Mouse (Mus musculus) heart, embryonic 13.5 days (tissue): ENCODE measurements at regions not wholly inside any gene's neighbourhood (a gene's known extent, or its start where the extent isn't known, plus 50 kb on each side); places are given as distances from the start of the nearest gene placed in this dataset.

ENCODE experiments used
- ATAC-seq: fragments of 200-750 bp; cut with Nextera tagmentation; 2 replicates; pipeline ENCODE4 v1.8.0; 2017; ENCODE audit warnings: moderate TSS enrichment; ENCODE audit not compliant: insufficient number of reproducible peaks, low FRiP score, low TSS enrichment; ENCODE audit errors: extremely low read depth
- H3K27ac ChIP-seq: fragments of 300-500 bp; sonication (generic); replicated peaks from 2 replicates; pipeline ENCODE4 v1.5.1; 2015; ENCODE audit warnings: moderate library complexity, mild to moderate bottlenecking, inconsistent platforms
- H3K27me3 ChIP-seq: fragments of 300-500 bp; sonication (generic); replicated peaks from 2 replicates; pipeline ENCODE4 v1.6.1; 2015; ENCODE audit warnings: mild to moderate bottlenecking, inconsistent platforms
- H3K36me3 ChIP-seq: fragments of 300-500 bp; sonication (generic); 2 replicates; pipeline ENCODE4 v1.6.1; 2015; ENCODE audit warnings: mild to moderate bottlenecking, inconsistent platforms
- H3K4me1 ChIP-seq: fragments of 300-500 bp; sonication (generic); 2 replicates; pipeline ENCODE4 v1.6.1; 2015; ENCODE audit warnings: inconsistent platforms
- H3K4me2 ChIP-seq: fragments of 300-500 bp; sonication (generic); 2 replicates; pipeline ENCODE4 v1.6.1; 2015; ENCODE audit warnings: inconsistent platforms, mild to moderate bottlenecking, moderate library complexity
- H3K4me3 ChIP-seq: fragments of 300-500 bp; sonication (generic); 2 replicates; pipeline ENCODE4 v1.5.1; 2015; ENCODE audit warnings: moderate library complexity, mild to moderate bottlenecking, inconsistent platforms
- H3K9ac ChIP-seq: fragments of 300-500 bp; sonication (generic); 2 replicates; pipeline ENCODE4 v1.6.1; 2015; ENCODE audit warnings: inconsistent platforms, mild to moderate bottlenecking, moderate library complexity
- H3K9me3 ChIP-seq: fragments of 300-500 bp; sonication (generic); 2 replicates; pipeline ENCODE4 v1.6.1; 2016; ENCODE audit warnings: inconsistent platforms
- WGBS: fragments of 180-500 bp; shearing (Covaris S2); methylation state at CpG from one replicate; pipeline ENCODE4 v1.1.7; 2015; ENCODE audit warnings: mixed read lengths; 5-methylcytosine and 5-hydroxymethylcytosine counted together

DNA sequence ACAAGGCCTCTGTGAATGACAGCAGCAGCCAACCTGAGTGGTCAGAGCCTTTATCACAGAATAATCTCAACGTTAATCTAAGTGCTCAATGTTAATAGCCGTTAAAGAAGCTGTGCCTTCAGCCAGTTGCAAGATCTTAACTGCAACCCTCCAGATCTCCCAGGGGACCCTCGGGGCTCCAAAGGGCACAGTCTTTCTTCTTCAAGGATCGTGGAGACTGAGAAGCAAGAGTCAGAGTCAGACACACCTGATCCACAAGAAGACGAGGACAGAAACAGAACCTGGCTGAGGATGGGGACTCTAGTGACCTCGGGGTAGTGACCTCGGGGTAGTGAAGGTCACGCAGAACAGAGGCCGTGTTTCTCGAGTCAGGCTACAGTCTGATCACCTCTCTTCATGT is 206.0 kb downstream of the Sptssa start:
- Histone ChIP-seq H3K9ac (no peak overlapping the region), H3K27ac (no peak overlapping the region), H3K4me1 (peaks cover 12% of the 10 kb centered on the region; the same call in 1 of the 2 replicates), H3K27me3 (no peaks in the 10 kb centered on the region), H3K4me2 (no peak overlapping the region), H3K9me3 (no peaks in the 10 kb centered on the region), H3K4me3 (no peak overlapping the region), H3K36me3 (no peaks in the 10 kb centered on the region)
- WGBS: 63% methylated on average over 10 of the region's 10 CpGs
- no peak for ATAC-seq

DNA sequence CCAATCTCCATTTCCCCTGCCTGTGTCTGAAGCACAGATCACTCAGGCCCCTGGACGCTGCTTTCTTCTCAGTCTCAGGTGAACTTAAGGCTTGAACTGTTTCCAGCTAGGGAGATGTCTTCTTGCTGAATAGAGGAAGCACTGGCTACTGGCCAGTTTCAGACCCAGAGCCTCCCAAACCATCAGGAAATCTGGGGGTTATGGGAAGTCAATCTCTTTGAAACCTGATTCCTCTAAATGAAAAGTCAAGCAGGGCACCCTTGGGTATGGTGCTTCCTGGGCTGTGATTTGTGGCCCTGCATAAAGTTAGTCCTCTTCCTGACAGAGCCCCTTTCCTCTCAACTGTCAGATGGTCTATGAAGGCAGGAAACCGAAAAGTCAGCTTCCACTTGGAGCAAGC is 208.2 kb downstream of the Sptssa start:
- 54% methylated on average over 2 of the region's 2 CpGs for WGBS
- Histone ChIP-seq H3K9ac (no peak overlapping the region), H3K27me3 (no peaks in the 10 kb centered on the region), H3K9me3 (no peaks in the 10 kb centered on the region), H3K4me2 (no peak overlapping the region), H3K4me1 (peaks cover 18% of the 10 kb centered on the region), H3K27ac (no peak overlapping the region), H3K36me3 (no peaks in the 10 kb centered on the region), H3K4me3 (no peak overlapping the region)
- no peak for ATAC-seq

GRCm38 (mm10) chr12:54447354-54447753 is 209.0 kb downstream of the Sptssa start:
- H3K4me1 ChIP-seq: peaks cover 14% of the 10 kb centered on the region
- no peaks in the 10 kb centered on the region for H3K27me3 ChIP-seq
- H3K9me3 ChIP-seq: no peaks in the 10 kb centered on the region
- H3K4me2 ChIP-seq: no peak overlapping the region
- H3K27ac ChIP-seq: no peak overlapping the region
- no peak overlapping the region for H3K9ac ChIP-seq
- no peaks in the 10 kb centered on the region for H3K36me3 ChIP-seq
- WGBS: 64% methylated on average over 3 of the region's 3 CpGs
- no peak overlapping the region for H3K4me3 ChIP-seq
- ATAC-seq: no peak

DNA sequence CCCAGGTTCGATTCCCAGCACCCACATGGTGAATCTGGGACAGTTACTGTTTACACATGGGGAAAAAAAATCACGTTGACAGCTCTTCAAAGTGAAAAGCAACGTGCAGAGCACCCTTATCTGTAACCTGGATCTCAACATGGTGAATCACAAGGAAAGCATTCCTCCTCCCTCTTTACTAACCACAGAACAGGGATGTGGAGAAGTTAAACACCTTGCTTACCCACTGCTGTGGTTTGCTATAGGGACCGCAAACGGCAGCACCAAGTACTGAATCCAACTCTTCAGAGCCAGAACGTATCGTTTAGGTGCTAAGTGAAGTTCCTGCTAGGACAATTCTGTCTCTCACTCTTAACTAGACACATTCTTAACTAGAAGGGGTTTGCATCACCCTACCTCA is 210.0 kb downstream of the Sptssa start:
- Histone ChIP-seq H3K4me3 (no peak overlapping the region), H3K9ac (no peak overlapping the region), H3K36me3 (no peaks in the 10 kb centered on the region), H3K4me2 (no peak overlapping the region), H3K27ac (no peak overlapping the region), H3K27me3 (0 out of 2 replicates have a peak, but pooled peaks cover 3% of the 10 kb centered on the region), H3K4me1 (peaks cover 14% of the 10 kb centered on the region), H3K9me3 (no peaks in the 10 kb centered on the region)
- ATAC-seq: no peak
- 77% methylated on average over 7 of the region's 7 CpGs for WGBS

- 78% methylated on average over 4 of the region's 4 CpGs for WGBS
- Histone ChIP-seq H3K4me1 (peaks cover 14% of the 10 kb centered on the region), H3K9me3 (no peaks in the 10 kb centered on the region), H3K4me2 (no peak overlapping the region), H3K27ac (no peak overlapping the region), H3K27me3 (0 out of 2 replicates have a peak, but pooled peaks cover 3% of the 10 kb centered on the region), H3K9ac (no peak overlapping the region), H3K4me3 (no peak overlapping the region), H3K36me3 (no peaks in the 10 kb centered on the region)
- no peak for ATAC-seq
Measured at GRCm38 (mm10) chr12:54444416-54444815, 212.0 kb downstream of the Sptssa start.

DNA sequence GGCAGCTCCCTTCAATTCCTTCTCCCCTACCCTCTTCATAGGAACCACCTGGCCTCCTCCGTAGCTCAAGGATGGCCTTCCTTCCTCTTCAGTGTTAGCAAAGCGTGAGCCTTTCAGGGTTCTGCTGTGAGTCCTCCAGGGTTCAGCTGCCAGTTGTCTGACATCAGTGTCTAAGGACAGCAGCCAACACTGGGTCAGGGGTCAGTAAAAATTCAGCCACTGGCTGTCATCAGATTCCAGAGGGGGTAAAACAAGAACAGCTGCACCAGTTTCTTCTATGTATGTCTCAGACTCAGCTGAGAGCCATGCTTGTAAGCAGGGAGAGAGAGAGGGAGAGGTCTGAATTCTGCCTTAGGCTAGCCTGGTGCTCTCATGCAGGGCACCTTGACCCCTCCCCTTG is 213.1 kb downstream of the Sptssa start:
- Histone ChIP-seq H3K27ac (no peak overlapping the region), H3K9me3 (no peaks in the 10 kb centered on the region), H3K27me3 (0 out of 2 replicates have a peak, but pooled peaks cover 3% of the 10 kb centered on the region), H3K4me3 (no peak overlapping the region), H3K4me2 (no peak overlapping the region), H3K9ac (no peak overlapping the region), H3K36me3 (no peaks in the 10 kb centered on the region), H3K4me1 (peaks cover 11% of the 10 kb centered on the region)
- no peak for ATAC-seq
- 49% methylated on average over 2 of the region's 2 CpGs for WGBS

- H3K4me2 ChIP-seq: no peak overlapping the region
- H3K27ac ChIP-seq: no peak overlapping the region
- no peaks in the 10 kb centered on the region for H3K36me3 ChIP-seq
- WGBS: 57% methylated on average over 11 of the region's 11 CpGs
- H3K9me3 ChIP-seq: no peaks in the 10 kb centered on the region
- H3K9ac ChIP-seq: no peak overlapping the region
- peaks cover 8% of the 10 kb centered on the region for H3K4me1 ChIP-seq
- ATAC-seq: no peak
- no peak overlapping the region for H3K4me3 ChIP-seq
- 0 out of 2 replicates have a peak, but pooled peaks cover 3% of the 10 kb centered on the region for H3K27me3 ChIP-seq
Measured at GRCm38 (mm10) chr12:54442408-54442807, 214.0 kb downstream of the Sptssa start.

DNA sequence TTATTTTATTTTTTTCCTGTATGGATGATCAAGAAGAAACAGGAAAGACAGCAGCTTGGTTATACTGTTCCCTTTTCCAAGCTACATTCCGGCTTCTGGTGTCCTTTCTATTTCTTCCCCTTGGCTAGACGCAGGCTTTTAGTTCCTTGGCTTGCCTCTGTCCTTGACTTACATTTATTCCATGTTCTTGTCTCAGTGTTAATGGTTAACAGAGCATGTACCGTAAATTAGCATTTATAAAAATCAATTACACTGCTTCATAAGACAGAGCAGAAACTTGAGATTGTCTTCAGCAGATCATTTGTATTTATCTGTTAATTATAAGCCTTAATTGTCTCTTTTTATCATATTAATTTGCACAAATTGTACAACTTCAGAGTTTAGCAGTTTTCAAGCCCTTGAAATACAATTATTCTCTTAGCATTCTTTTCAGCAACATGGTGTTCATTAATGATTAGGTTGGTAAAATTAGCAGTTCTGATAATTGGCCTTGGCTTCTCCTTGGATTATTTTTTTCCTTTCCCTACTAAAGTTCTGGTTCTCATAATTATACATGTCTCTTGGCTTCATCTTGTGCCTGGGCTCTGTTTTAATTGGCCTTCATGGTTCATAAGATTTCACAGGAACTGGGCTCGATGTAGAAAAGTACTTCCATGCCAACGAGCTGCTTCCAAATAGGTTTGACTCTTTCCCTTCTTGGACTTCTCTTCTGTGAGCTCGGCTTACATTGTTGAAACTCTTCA is 215.4 kb downstream of the Sptssa start:
- 81% methylated on average over 6 of the region's 6 CpGs for WGBS
- Histone ChIP-seq H3K9ac (no peak overlapping the region), H3K4me1 (peaks cover 8% of the 10 kb centered on the region), H3K4me3 (no peak overlapping the region), H3K27me3 (0 out of 2 replicates have a peak, but pooled peaks cover 3% of the 10 kb centered on the region), H3K4me2 (no peak overlapping the region), H3K9me3 (no peaks in the 10 kb centered on the region), H3K27ac (no peak overlapping the region), H3K36me3 (no peaks in the 10 kb centered on the region)
- ATAC-seq: no peak

DNA sequence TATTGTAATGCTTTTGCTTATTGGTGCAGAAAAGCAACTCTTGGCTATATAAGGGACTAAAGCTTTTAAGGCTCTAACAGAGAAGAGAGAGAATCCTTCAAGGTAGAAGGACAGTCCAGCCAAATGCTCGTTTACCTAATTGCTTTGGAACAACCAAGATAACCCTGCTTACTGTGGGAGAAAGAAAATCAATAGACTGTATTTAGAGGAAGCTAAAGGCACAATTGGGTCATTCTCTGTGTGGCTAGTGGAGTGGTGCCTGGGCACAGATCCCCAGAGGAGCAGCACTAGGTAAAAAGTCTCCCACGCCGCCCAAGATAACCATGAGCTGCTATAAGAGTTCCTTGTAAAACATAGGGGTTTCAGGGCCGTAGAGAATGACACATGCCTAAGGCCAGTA is 217.6 kb downstream of the Sptssa start:
- Histone ChIP-seq H3K27me3 (0 out of 2 replicates have a peak, but pooled peaks cover 3% of the 10 kb centered on the region), H3K9ac (no peak overlapping the region), H3K36me3 (no peaks in the 10 kb centered on the region), H3K4me1 (peaks cover 8% of the 10 kb centered on the region), H3K4me3 (no peak overlapping the region), H3K27ac (no peak overlapping the region), H3K4me2 (no peak overlapping the region), H3K9me3 (no peaks in the 10 kb centered on the region)
- 72% methylated on average over 4 of the region's 4 CpGs for WGBS
- ATAC-seq: no peak

- no peaks in the 10 kb centered on the region for H3K4me1 ChIP-seq
- no peak overlapping the region for H3K9ac ChIP-seq
- no peak overlapping the region for H3K27ac ChIP-seq
- no peak for ATAC-seq
- no peak overlapping the region for H3K4me2 ChIP-seq
- H3K9me3 ChIP-seq: no peaks in the 10 kb centered on the region
- no peaks in the 10 kb centered on the region for H3K27me3 ChIP-seq
- 74% methylated on average over 6 of the region's 6 CpGs for WGBS
- H3K4me3 ChIP-seq: no peak overlapping the region
- no peaks in the 10 kb centered on the region for H3K36me3 ChIP-seq
Measured at GRCm38 (mm10) chr12:54425236-54425635, 221.6 kb upstream of the Egln3 start.

DNA sequence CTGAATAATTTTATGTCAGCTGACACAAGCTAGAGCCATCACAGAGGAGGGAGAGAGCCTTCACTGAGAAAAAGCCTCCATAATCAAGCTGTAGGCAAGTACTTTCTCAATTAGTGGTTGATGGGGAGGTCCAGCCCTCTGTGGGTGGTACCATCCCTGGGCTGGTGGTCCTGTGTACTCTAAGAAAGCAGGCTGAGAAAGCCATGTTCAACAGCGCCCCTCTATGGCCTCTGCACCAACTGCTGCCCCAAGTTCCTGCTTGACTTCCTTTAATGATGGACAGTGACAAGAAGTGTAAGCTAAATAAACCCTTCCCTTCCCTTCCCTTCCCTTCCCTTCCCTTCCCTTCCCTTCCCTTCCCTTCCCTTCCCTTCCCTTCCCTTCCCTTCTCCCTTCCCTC is 211.2 kb upstream of the Egln3 start:
- Histone ChIP-seq H3K27ac (no peak overlapping the region), H3K4me3 (no peak overlapping the region), H3K4me1 (no peaks in the 10 kb centered on the region), H3K9ac (no peak overlapping the region), H3K36me3 (no peaks in the 10 kb centered on the region), H3K9me3 (no peaks in the 10 kb centered on the region), H3K27me3 (0 out of 2 replicates have a peak, but pooled peaks cover 5% of the 10 kb centered on the region), H3K4me2 (no peak overlapping the region)
- ATAC-seq: no peak
- 41% methylated on average over 1 of the region's 1 CpGs for WGBS

GRCm38 (mm10) chr12:54414201-54414600 is 210.5 kb upstream of the Egln3 start:
- Histone ChIP-seq H3K27ac (no peak overlapping the region), H3K9me3 (no peaks in the 10 kb centered on the region), H3K4me1 (no peaks in the 10 kb centered on the region), H3K4me2 (no peak overlapping the region), H3K27me3 (0 out of 2 replicates have a peak, but pooled peaks cover 5% of the 10 kb centered on the region), H3K4me3 (no peak overlapping the region), H3K9ac (no peak overlapping the region), H3K36me3 (no peaks in the 10 kb centered on the region)
- no peak for ATAC-seq
- 76% methylated on average over 5 of the region's 5 CpGs for WGBS
